Mouse (Mus musculus): Measurements from ENCODE around the gene Vash2.
"Not testable (repeated sequence)": the region's sequence is repeated elsewhere in the genome, so short reads cannot be mapped to it uniquely, and the experiment has no call there.

Gene Vash2

DNA sequence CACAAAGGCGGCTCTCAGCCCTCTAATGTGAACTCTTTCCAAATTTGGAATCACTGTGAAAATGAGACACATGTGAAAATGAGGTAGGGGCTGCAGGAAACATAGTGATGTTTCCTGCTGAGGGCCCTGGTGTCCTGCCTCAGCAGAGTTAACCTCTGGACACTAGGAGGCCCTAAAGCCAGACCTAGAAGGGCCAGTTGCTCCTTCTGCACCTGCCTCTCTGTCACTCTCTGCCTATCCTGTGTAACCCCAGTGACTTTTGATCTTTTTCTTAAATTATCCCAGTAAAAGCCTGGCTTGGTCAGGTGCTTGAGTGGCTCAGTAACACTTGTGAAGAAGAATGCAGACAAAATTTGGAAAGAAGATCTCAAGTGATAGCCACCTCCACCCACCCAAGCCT, 4.3 kb downstream of the Vash2 start:
- DNase-seq (ENCODE audit: low spot score) = no peak

DNA sequence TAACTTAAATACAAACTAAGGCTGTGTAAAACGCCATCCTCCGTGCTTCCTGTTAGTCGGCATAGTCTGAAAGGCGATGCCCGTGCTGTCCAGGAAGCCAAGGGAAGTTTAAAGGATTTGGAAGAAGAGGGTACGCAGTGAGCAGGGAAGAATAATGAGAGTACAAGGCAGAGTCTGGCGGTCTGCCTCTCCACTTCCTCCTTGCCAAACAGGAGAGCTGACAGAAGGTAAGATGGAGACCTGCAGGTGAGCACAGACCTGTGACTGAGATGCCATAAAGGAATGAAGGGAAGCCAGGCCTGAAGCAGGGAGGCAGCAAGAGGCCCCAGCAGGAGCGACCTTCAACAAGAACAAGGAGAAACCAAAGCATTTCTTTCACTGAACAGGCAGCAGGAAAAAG, 4.9 kb downstream of the Vash2 start:
- DNase-seq (ENCODE audit: low spot score) = no peak

DNA sequence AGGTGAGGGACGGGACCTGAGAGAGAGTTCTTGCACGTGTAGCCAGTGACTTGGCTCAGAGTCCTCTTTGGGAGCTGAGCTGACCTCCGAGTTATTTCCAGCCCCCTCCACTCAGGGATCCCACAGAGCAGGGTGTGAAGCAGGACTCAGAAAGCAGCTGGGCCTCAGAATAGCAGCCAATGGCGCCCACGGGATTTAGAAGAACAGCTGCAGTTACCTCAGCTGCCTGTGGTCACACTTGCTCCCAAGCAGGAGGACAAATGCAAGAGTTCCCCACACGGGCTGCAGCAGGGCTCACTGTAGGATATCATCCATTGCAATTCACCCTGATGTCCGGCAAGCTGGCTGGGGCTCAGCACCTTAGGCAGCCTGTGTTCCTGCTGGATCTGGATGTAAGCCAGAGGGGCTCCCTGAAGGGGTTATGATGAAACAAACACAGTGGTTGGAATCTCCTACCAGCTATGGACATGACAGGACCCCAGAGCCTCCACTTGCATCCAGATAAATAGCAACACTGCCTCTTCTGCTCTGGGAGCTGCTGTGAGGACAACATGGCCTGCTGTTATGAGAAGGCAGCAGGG, 6.4 kb downstream of the Vash2 start:
- no peak for DNase-seq (ENCODE audit: low spot score)

DNA sequence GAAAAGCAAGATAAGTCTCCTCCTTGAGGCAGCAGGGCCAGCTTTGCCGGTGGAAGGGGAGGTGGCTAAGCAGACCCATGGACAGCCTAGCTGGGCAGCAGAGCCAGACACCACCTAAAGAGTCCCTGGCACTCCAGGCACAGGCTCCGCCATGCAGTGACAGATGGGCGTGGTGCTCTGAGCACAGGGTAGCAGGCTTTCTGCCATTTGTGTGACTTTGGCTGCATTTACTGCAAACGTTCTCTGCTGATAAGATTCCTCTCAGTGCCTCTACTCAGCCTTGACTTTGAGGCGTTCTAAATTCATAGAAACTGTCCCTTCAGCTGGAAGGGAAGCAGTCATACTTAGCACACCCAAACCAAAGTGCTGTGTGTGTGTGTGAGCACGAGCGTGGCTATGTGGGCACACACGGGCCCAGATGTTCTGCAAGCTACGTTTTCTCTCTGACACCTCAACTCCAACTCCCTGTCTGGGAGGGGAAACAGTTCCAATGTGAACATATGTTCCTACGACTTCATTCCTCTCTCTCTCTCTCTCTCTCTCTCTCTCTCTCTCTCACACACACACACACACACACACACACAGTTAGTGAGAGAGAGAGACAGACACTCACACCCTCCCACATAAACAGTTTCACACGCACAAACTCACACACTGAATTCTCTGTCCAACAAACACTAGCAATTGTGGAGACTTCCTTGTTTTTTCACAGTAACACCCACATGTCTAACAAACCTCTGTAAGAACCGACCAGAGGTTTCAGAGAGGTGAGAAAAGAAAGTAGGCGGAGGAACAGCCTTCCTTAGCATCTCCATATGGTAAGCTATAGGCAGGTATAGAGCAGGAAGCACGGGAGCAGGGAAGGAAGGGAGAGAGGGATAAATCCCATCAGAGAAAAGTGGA, 7.1 kb downstream of the Vash2 start:
- DNase-seq (ENCODE audit: low spot score) = no peak

GRCm38 (mm10) chr1:190968010-190968409, 11.1 kb downstream of the Vash2 start:
- no peak for DNase-seq (ENCODE audit: low spot score)

DNA sequence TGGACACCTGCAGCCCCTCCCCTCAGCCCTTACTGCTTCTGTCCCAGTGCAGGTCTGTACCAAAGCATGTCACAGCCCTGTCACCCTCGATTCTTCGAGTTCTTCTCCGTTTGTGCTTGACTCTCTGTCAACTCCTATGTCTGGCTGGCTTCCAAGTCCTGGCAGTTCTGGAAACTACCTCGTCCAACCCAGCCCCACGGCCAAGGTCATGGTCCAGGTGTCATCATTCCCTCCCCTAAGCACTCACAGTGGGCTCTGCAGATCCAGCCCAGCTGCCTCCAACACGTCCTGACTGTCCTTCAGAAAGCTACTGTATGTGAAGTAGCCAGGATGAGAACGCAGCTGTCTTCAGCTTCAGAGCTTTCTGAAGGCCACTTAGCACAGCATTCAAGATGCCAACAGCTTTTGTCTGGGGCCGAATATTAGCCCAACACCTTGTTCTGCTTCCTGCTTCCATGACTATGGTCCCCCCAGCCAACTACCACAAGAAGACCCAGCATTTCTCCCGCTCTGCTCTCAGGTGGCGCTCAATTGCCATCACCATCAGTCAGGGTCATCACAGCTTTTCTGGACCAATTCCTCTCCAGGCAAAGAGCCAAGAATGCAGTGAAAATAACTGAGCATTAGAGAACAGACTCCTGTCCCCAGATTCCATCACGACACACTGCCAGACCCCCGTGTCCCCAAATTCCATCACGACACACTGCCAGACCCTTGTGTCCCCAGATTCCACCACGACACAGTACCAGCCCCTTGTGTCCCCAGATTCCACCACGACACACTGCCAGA, 13.9 kb downstream of the Vash2 start:
- no peak for DNase-seq (ENCODE audit: low spot score)

- DNase-seq (ENCODE audit: low spot score) = no peak
These were observed 16.3 kb downstream of the Vash2 start for GRCm38 (mm10) chr1:190962760-190963159.

GRCm38 (mm10) chr1:190958821-190959220, 20.3 kb downstream of the Vash2 start:
- no peak for DNase-seq (ENCODE audit: low spot score)

DNA sequence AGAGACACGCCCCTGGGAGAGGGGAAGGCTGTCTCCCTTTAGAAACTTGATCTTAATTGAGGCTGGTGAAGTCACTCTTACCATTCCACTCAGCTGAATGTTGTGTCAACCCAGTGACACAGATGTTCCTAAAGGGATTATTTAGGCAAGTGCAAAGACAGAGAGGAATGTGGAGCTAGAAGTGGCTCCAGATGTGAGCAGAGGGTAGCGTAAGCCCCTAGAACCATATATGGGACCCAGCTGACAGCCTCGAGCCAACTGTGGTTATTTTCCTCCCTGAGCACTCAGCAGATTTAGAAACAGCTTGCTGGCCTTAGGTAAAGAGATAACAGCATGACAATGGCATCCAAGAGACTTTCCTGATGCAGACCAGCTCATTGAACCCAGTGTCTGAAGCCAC, 26.1 kb downstream of the Vash2 start:
- no peak for DNase-seq (ENCODE audit: low spot score)

GRCm38 (mm10) chr1:190951014-190951413, 28.1 kb downstream of the Vash2 start:
- DNase-seq (ENCODE audit: low spot score) = no peak

GRCm38 (mm10) chr1:190948846-190949245, 30.2 kb downstream of the Vash2 start:
- no peak for DNase-seq (ENCODE audit: low spot score)

- no peak for DNase-seq (ENCODE audit: low spot score)
These were observed 30.7 kb downstream of the Vash2 start for GRCm38 (mm10) chr1:190948439-190948838.

GRCm38 (mm10) chr1:190947986-190948385, 31.1 kb downstream of the Vash2 start:
- no peak for DNase-seq (ENCODE audit: low spot score)

DNA sequence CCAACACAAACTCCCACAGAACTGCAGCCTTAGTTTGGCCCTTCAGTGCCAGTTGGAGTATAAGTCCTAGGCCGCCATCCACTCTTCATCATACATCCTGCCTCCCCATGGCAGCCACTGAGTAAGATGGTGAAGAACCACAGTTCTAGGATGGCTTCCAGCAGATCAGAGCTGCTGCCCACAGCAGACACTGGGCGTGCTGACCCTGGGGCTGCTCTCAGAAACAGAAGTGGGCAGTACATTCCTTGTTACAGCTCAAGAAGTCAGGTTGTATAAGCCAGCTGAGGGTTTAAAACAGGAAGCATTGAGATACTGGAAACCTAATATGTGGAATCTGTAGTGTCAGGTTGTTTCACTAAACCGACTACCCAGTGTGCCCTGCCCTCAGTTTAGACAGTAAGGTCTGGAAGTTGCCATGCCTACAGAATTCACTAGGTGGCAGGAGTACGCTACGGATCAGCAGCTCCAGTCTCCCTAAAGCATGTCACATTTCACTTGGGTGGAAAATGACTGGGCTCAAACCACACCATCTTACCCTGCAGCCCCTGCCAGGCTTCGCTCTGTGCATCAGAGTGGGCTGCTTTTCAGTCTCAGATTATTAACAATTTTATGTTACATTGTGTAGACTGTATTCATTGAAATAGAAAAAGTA, 34.9 kb downstream of the Vash2 start:
- peak; percentile 34 for DNase-seq (ENCODE audit: low spot score)

DNA sequence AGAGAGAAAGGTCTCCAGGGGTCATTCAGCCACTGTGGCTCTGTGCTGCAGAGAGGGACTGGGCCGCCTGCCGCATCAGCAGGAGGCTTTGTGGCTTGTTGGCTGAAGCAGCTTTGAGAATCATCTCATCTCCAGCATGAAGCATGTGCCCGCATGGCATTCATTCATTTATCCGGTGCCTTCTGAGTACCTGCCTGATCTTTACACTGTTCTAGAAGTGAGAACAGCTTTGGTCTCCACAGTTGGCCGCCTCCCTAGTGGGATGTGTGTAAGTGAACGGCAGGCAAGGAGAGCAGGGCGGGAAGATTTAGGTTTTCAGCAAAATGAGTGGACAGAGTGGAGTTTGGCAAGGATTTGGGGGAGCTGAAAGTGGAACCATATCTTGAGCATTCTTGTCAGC, 39.3 kb downstream of the Vash2 start:
- no peak for DNase-seq (ENCODE audit: low spot score)

GRCm38 (mm10) chr1:190930181-190930580, 48.9 kb downstream of the Vash2 start:
- no peak for DNase-seq (ENCODE audit: low spot score)

DNA sequence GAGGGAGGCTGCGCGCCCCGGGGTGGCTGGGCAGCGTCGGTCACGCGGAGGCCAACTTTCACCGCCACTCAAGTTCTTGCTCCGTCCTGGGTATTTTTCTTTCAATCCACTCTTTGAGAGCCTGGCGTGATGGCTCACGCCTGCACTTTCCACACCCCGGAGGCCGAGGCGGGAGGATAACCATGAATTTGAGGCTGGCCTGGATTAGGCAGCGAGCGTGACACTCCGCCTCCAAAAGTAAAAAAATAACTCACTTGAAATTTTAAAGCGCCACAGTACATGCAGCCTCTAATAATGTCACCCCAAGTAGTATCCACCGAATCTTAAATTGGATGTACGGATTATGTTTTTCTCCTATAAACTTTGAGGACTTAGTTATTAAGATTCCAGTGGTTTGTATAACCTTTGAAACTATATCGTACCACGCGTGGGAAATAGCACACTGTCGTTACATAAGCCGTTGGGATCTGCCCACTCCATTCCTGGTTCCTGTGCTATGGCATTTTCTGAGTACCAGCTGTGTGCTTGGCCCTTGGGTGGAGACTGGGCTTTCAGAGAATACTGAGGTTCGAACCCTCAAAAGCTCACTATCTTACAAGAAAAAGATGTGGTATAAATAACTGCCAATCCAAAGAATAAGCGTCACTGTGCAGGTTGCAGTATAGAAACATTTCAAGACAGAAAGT, 49.9 kb downstream of the Vash2 start:
- DNase-seq (ENCODE audit: low spot score) = no peak

DNA sequence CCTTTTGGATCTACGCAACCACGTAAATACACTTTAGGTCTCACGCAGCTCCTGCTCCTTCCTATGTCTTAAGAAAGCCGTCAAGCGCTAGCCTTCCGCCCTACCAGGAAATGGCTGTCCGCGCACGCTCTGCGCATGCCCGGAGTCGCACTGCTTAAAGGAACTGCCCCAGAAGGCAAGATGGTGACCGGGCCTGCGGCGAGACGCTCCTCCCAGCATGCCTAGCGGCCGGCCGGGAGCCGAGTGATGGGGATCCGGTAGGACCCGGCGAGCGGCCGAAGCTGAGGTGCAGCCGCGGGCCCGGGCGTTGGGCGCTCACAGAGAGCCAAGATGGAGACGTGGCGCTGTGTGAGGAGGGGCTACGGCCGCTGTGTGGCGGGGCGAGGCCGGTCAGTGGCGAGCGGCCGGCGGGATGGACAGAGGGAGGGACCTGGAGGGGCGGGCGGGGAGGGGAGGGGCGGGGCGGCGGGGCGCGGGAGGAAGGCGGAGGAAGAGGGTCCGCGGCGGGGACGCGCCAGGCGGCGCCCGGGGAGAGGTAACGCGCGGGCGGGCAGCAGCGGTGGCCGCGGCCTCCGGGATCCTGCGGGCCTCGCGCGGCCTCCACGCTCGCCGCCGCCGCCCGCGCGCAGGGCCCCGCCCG, 50.6 kb downstream of the Vash2 start:
- peak; percentile 96 for DNase-seq (ENCODE audit: low spot score)

DNA sequence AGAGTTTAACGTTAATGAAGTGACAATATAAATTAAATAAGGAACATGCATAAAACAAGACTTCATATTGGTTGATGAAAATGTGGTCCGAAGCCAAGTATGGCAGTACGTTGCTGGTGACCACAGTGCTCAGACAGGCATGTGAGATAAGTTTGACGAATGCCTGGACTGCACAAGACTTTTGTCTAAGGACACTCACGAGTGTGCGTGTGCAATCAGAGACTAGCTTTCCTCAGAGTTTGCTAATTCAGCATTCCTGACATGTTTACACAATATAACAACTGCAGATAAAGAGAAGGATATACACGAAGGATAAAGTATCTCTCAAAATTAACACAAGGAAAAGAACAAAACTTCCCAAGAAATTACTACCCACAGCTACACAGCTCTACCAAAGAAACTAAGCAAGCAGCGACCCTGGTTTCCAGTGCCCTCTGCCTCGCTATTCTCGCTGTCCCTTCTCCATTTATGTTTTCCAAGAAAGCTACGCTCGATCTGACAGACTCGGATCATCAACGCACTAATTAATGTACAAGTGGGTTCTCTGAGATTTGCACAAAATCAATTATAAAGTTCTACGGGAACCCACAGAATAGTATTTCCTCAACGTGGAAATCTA, 51.2 kb downstream of the Vash2 start:
- DNase-seq (ENCODE audit: low spot score) = no peak

DNA sequence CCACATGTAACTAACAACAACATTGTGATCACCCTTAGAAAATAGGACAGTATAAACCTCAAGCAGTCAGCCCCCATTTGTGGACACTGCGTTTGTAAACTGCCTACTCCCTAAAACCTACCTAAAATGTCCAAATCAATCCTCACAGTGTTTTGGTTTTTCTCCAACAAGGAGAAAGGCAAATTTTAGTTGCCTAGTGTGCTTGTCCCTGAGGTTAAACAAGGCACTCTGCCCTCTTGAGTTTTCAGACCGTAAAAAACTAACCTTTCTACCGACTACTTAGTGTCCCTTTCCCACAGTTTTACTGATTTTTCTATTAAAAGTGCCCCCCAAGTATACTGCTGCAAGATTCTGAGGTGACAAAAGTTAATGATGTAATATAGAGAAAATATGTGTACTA, 51.8 kb downstream of the Vash2 start:
- no peak for DNase-seq (ENCODE audit: low spot score)

DNA sequence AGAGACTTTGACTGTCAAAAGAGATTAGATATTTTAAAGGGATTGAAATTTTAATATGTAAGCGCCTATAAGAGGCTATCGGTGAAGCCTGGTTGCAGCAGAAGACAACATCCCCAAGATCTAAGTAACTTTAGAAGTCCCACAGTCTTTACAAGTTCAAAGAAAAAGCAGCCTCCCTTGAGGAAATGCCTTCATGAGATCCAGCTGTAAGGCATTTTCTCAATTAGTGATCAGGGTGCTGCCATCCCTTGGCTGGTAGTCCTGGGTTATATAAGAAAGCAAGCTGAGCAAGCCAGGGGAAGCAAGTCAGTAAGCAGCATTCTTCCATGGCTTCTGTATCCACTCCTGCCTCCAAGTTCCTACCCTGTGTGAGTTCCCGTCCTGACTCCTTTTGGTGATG, 54.3 kb downstream of the Vash2 start, which contains the start of gene Angel2:
Angel2 (plus strand) TSS at position 301 of the 400 bp plus-strand sequence.
- DNase-seq (ENCODE audit: low spot score) = not testable (repeated sequence)
